Mouse (Mus musculus): ENCODE data around the gene Map4. TPM values are rescaled to one million over a fixed set of nuclear protein-coding genes. Genes with fewer than 3 reads are reported as not detected.

Gene Map4
- polyA plus RNA-seq, 1 experiment from 2014 or later, result 55.6 TPM

- H3K9me3 ChIP-seq, result no peaks in the 10 kb centered on the region
- WGBS, result 81% methylated on average over 3 of the region's 3 CpGs
- no peaks in the 10 kb centered on the region for H3K4me1 ChIP-seq
- no peak overlapping the region for H3K4me3 ChIP-seq (replicated peaks)
- no peak overlapping the region for H3K4me2 ChIP-seq
- peaks cover 4% of the 10 kb centered on the region; the same call in 1 of the 2 replicates for H3K36me3 ChIP-seq
- no peak overlapping the region for H3K27ac ChIP-seq
- ATAC-seq (ENCODE audit: insufficient read depth, low FRiP score, low read depth), result no peak
- H3K9ac ChIP-seq, result no peak overlapping the region
- H3K27me3 ChIP-seq (replicated peaks), result no peaks in the 10 kb centered on the region
Measured at GRCm38 (mm10) chr9:109900604-109901003, 30.7 kb upstream of the Map4 start.

DNA sequence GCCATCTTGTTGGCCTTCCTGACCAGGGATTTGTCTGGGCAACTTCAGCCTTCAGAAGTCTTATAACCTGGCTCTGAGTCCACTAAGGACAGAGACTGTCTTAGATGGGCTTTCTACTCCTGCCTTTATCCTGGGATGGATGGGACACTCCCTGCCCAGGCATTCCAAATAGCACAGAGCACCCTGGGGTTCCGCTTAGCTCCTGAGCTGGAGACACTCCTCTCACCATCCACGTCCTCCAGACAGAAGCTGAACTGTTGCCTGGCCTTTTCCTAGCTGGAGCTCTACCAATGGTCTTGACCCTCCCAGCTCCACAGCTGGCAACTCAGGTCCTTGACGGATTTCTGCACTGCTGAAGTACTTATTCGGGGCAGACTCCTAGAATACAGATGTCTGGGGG is 29.0 kb upstream of the Map4 start:
- Histone ChIP-seq H3K27me3 (replicated peaks) (no peaks in the 10 kb centered on the region), H3K9ac (no peak overlapping the region), H3K4me2 (no peak overlapping the region), H3K9me3 (no peaks in the 10 kb centered on the region), H3K27ac (no peak overlapping the region), H3K4me3 (replicated peaks) (no peak overlapping the region), H3K4me1 (no peaks in the 10 kb centered on the region), H3K36me3 (no peaks in the 10 kb centered on the region)
- no peak for ATAC-seq (ENCODE audit: insufficient read depth, low FRiP score, low read depth)
- 57% methylated on average over 4 of the region's 4 CpGs for WGBS

GRCm38 (mm10) chr9:109902740-109903139 is 28.5 kb upstream of the Map4 start:
- Histone ChIP-seq H3K27me3 (replicated peaks) (no peaks in the 10 kb centered on the region), H3K9me3 (no peaks in the 10 kb centered on the region), H3K4me2 (no peak overlapping the region), H3K4me1 (0 out of 2 replicates have a peak, but pooled peaks cover 4% of the 10 kb centered on the region), H3K4me3 (replicated peaks) (no peak overlapping the region), H3K9ac (no peak overlapping the region), H3K27ac (no peak overlapping the region), H3K36me3 (no peaks in the 10 kb centered on the region)
- no peak for ATAC-seq (ENCODE audit: insufficient read depth, low FRiP score, low read depth)
- 66% methylated on average over 5 of the region's 5 CpGs for WGBS

GRCm38 (mm10) chr9:109907300-109907699 is 24.0 kb upstream of the Map4 start:
- 44% methylated on average over 8 of the region's 8 CpGs for WGBS
- Histone ChIP-seq H3K27me3 (replicated peaks) (no peaks in the 10 kb centered on the region), H3K4me2 (no peak overlapping the region), H3K4me1 (0 out of 2 replicates have a peak, but pooled peaks cover 4% of the 10 kb centered on the region), H3K9me3 (no peaks in the 10 kb centered on the region), H3K36me3 (no peaks in the 10 kb centered on the region), H3K27ac (no peak overlapping the region), H3K4me3 (replicated peaks) (no peak overlapping the region), H3K9ac (no peak overlapping the region)
- ATAC-seq (ENCODE audit: insufficient read depth, low FRiP score, low read depth), result no peak

GRCm38 (mm10) chr9:109907774-109908465 is 23.3 kb upstream of the Map4 start:
- WGBS, result 63% methylated on average over 6 of the region's 6 CpGs
- Histone ChIP-seq H3K4me3 (replicated peaks) (no peak overlapping the region), H3K27me3 (replicated peaks) (no peaks in the 10 kb centered on the region), H3K36me3 (no peaks in the 10 kb centered on the region), H3K27ac (no peak overlapping the region), H3K4me1 (0 out of 2 replicates have a peak, but pooled peaks cover 4% of the 10 kb centered on the region), H3K9ac (no peak overlapping the region), H3K4me2 (no peak overlapping the region), H3K9me3 (no peaks in the 10 kb centered on the region)
- no peak for ATAC-seq (ENCODE audit: insufficient read depth, low FRiP score, low read depth)

DNA sequence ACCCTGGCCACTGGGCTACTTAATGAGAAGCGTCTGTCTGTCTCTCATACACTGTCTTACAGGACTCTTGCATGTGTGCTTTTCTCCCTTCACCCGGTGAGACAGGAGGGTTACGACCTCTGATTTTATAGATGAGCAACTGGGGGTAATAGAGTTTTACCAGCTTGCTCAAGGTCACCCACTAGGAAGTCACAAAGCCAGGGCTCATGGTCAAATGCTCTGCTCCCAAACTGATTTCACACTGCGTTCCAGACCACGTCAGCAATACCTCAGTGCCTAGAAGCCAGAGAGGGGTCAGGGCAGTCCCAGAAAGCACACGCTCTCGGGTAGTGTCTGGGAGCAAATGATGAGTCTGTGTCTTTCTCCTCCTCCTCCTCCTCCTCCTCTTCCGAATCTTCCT is 22.2 kb upstream of the Map4 start:
- Histone ChIP-seq H3K36me3 (no peaks in the 10 kb centered on the region), H3K9me3 (no peaks in the 10 kb centered on the region), H3K27ac (no peak overlapping the region), H3K27me3 (replicated peaks) (no peaks in the 10 kb centered on the region), H3K9ac (no peak overlapping the region), H3K4me1 (0 out of 2 replicates have a peak, but pooled peaks cover 4% of the 10 kb centered on the region), H3K4me2 (no peak overlapping the region), H3K4me3 (replicated peaks) (no peak overlapping the region)
- no peak for ATAC-seq (ENCODE audit: insufficient read depth, low FRiP score, low read depth)
- WGBS, result 79% methylated on average over 8 of the region's 8 CpGs

DNA sequence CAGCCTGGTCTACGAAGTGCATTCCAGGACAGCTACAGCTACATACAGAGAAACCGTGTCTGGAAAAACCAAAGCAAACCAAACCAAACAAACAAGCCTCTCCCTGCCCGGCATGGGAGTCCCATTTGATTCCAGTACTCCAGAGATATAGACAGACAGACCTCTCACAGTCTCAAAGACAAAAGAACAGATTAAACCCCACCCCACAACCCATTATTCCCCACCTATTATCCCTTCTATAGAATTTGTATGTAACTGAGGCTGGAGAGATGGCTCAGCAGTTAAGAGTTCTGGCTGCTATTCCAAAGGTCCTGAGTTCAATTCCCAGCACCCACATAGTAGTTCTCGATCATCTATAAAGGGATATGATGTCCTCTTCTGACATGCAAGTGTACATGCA is 21.3 kb upstream of the Map4 start:
- no peak overlapping the region for H3K9ac ChIP-seq
- no peaks in the 10 kb centered on the region for H3K27me3 ChIP-seq (replicated peaks)
- no peak overlapping the region for H3K4me2 ChIP-seq
- 86% methylated on average over 4 of the region's 4 CpGs for WGBS
- H3K36me3 ChIP-seq, result no peaks in the 10 kb centered on the region
- no peak overlapping the region for H3K27ac ChIP-seq
- H3K4me1 ChIP-seq, result 0 out of 2 replicates have a peak, but pooled peaks cover 4% of the 10 kb centered on the region
- ATAC-seq (ENCODE audit: insufficient read depth, low FRiP score, low read depth), result no peak
- H3K9me3 ChIP-seq, result no peaks in the 10 kb centered on the region
- no peak overlapping the region for H3K4me3 ChIP-seq (replicated peaks)

GRCm38 (mm10) chr9:109911779-109912178 is 19.5 kb upstream of the Map4 start:
- Histone ChIP-seq H3K27me3 (replicated peaks) (no peaks in the 10 kb centered on the region), H3K4me2 (no peak overlapping the region), H3K4me3 (replicated peaks) (no peak overlapping the region), H3K36me3 (no peaks in the 10 kb centered on the region), H3K4me1 (0 out of 2 replicates have a peak, but pooled peaks cover 4% of the 10 kb centered on the region), H3K27ac (no peak overlapping the region), H3K9me3 (no peaks in the 10 kb centered on the region), H3K9ac (no peak overlapping the region)
- no peak for ATAC-seq (ENCODE audit: insufficient read depth, low FRiP score, low read depth)
- 85% methylated on average over 7 of the region's 7 CpGs for WGBS

DNA sequence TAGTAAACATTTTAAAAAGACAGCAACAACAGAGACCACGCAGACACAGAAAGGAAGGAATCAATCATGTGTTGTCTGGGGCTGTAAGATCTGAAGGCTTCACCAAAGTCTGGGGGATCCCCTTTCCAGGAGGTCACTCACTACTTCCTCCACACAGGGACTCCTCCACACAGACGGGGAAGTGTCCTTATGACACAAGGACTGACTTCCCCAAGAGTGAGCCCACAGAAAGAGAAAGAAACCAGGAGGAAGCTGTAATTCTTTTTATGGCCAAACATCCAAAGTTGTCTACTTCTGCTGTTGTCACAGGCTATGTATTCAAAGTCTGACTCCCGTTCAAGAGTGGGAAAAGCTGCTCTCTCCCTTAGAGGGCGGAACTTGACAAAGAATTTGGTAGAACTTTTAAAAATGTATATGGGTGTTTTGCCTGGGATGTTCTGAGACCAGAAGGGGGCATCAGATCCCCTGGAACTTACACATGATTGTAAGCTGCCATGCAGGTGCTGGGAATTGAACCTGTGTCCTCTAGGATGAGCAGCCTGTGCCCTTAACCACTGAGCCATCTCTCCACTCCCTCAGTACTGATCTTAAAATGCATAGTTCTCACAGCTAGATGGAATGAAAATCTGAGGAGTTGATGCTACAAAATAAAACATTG is 16.9 kb upstream of the Map4 start:
- ATAC-seq (ENCODE audit: insufficient read depth, low FRiP score, low read depth), result no peak
- H3K27ac ChIP-seq, result no peak overlapping the region

DNA sequence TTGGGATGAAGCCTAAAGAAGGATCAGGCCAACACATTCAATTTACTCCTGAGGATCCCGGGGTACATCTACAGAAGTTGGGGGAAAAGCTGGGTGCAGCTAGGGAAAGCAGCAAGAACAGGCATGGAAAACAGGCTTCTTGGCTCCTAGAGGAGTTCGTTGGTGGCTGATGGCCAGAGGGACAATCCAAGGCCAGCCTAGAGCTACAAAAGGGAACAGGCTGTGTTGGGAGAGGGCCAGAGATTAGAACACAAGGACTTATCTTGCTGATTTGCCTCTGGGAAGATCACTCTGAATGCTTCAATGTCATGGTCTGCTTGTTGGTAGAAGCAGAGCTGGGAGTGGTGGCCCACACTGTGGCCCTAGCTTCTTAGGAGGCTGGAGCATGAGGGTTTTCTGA is 13.3 kb upstream of the Map4 start:
- no peak for ATAC-seq (ENCODE audit: insufficient read depth, low FRiP score, low read depth)
- H3K27ac ChIP-seq, result no peak overlapping the region
- no peak overlapping the region for H3K4me2 ChIP-seq
- no peaks in the 10 kb centered on the region for H3K9me3 ChIP-seq
- H3K9ac ChIP-seq, result no peak overlapping the region
- H3K4me3 ChIP-seq (replicated peaks), result no peak overlapping the region
- H3K4me1 ChIP-seq, result no peaks in the 10 kb centered on the region
- no peaks in the 10 kb centered on the region for H3K36me3 ChIP-seq
- WGBS, result 77% methylated on average over 2 of the region's 2 CpGs
- H3K27me3 ChIP-seq (replicated peaks), result no peaks in the 10 kb centered on the region

More for the DNA sequence above, 16.9 kb upstream of the Map4 start:
- no peaks in the 10 kb centered on the region for H3K36me3 ChIP-seq
- no peak overlapping the region for H3K9ac ChIP-seq
- no peaks in the 10 kb centered on the region for H3K27me3 ChIP-seq (replicated peaks)
- H3K4me1 ChIP-seq, result no peaks in the 10 kb centered on the region
- WGBS, result 40% methylated on average over 4 of the region's 4 CpGs
- no peaks in the 10 kb centered on the region for H3K9me3 ChIP-seq
- no peak overlapping the region for H3K4me3 ChIP-seq (replicated peaks)
- no peak overlapping the region for H3K4me2 ChIP-seq

- no peak overlapping the region for H3K9ac ChIP-seq
- H3K27ac ChIP-seq, result no peak overlapping the region
- H3K27me3 ChIP-seq (replicated peaks), result no peaks in the 10 kb centered on the region
- peaks cover 4% of the 10 kb centered on the region; the same call in 1 of the 2 replicates for H3K4me1 ChIP-seq
- WGBS, result 90% methylated on average over 3 of the region's 3 CpGs
- no peaks in the 10 kb centered on the region for H3K36me3 ChIP-seq
- H3K4me3 ChIP-seq (replicated peaks), result no peak overlapping the region
- no peaks in the 10 kb centered on the region for H3K9me3 ChIP-seq
- H3K4me2 ChIP-seq, result no peak overlapping the region
- no peak for ATAC-seq (ENCODE audit: insufficient read depth, low FRiP score, low read depth)
Measured at GRCm38 (mm10) chr9:109929131-109929530, 2.1 kb upstream of the Map4 start.

DNA sequence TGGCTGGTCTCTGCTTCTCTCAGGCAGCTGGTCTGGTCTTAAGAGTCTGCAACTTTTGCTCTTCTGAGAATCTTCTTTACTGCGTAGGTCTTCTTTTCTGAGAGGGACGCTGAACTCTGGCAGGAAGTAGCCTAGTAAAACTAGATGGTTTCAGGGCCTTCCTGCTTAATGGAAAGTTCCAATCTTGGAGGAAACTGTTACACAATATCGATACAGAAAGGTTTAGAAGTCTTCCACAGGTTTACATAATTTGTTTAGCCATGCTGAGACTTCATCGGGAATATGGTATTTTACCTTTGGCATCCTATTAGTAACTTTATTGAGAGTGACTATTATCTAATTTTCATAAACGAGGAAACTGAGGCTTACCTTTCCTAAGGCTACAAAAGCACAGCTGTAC is 1.2 kb upstream of the Map4 start:
- WGBS, result 86% methylated on average over 5 of the region's 5 CpGs

More for the DNA sequence above, 1.2 kb upstream of the Map4 start:
- H3K4me1 ChIP-seq, result peaks cover 4% of the 10 kb centered on the region; the same call in 1 of the 2 replicates
- H3K9ac ChIP-seq, result no peak overlapping the region
- no peak for ATAC-seq (ENCODE audit: insufficient read depth, low FRiP score, low read depth)
- no peaks in the 10 kb centered on the region for H3K27me3 ChIP-seq (replicated peaks)
- H3K9me3 ChIP-seq, result no peaks in the 10 kb centered on the region
- no peak overlapping the region for H3K4me3 ChIP-seq (replicated peaks)
- no peaks in the 10 kb centered on the region for H3K36me3 ChIP-seq
- no peak overlapping the region for H3K27ac ChIP-seq
- no peak overlapping the region for H3K4me2 ChIP-seq

All from stomach, embryonic 15.5 days (tissue).